Comparison of ENCODE assay signal across 24 mouse cellular contexts in genomic region chr7:35106614-35107013, GRCm38 (mm10).
"Had no signal": no experiment of that assay in that cellular context is flagged by ENCODE, and none has a peak within 500 bp of the region (broad histone marks: within the 10 kb centered on the region; RNA-seq: fewer than 3 reads in every experiment).

No protein-coding gene starts in this region.

- H3K36me3 ChIP-seq: hindbrain, embryonic 10.5 days; hindbrain, embryonic 13.5 days; hindbrain, embryonic 15.5 days; kidney, embryonic 15.5 days; limb, embryonic 10.5 days; limb, embryonic 12.5 days had no signal

- H3K4me3 ChIP-seq: heart, adult 2 months; hindbrain, embryonic 10.5 days; hindbrain, embryonic 13.5 days; hindbrain, embryonic 15.5 days; kidney, embryonic 15.5 days; left cerebral cortex, adult 2 months; limb, embryonic 10.5 days; limb, embryonic 12.5 days had no signal

- H3K9me3 ChIP-seq: hindbrain, embryonic 13.5 days; hindbrain, embryonic 15.5 days; kidney, embryonic 15.5 days; limb, embryonic 10.5 days had no signal

- H3K9ac ChIP-seq: forebrain, postnatal 0 days; hindbrain, embryonic 13.5 days; hindbrain, embryonic 15.5 days; kidney, embryonic 15.5 days; limb, embryonic 12.5 days had no signal

- DNase-seq: forebrain, postnatal 0 days; gastrocnemius, postnatal 14 days; gastrocnemius, postnatal 36 days; heart, adult 2 months; heart, postnatal 10 days; heart, postnatal 4 days; kidney, adult 11 months; kidney, adult 2 months; kidney, adult 9 months; kidney, postnatal 14 days; kidney, postnatal 36 days; layer of hippocampus, adult 9-11 months; liver had no signal

- H3K27me3 ChIP-seq: hindbrain, embryonic 13.5 days; hindbrain, embryonic 15.5 days; kidney, embryonic 15.5 days had no signal

- H3K4me1 ChIP-seq: hindbrain, embryonic 13.5 days; hindbrain, embryonic 15.5 days; kidney, embryonic 15.5 days had no signal

- H3K27ac ChIP-seq: heart, adult 2 months; hindbrain, embryonic 10.5 days; hindbrain, embryonic 13.5 days; hindbrain, embryonic 15.5 days; hindbrain, postnatal 0 days; kidney, embryonic 15.5 days; kidney, postnatal 0 days; left cerebral cortex, adult 2 months; limb, embryonic 10.5 days; limb, embryonic 12.5 days had no signal

- H3K4me2 ChIP-seq: heart, embryonic 11.5 days; hindbrain, embryonic 13.5 days; hindbrain, embryonic 15.5 days; kidney, embryonic 15.5 days; limb, embryonic 12.5 days; liver, embryonic 11.5 days had no signal

- ATAC-seq: forebrain, postnatal 0 days; hindbrain, postnatal 0 days had no signal
